17 mouse cellular contexts compared by ENCODE assay signal in the genomic region with DNA sequence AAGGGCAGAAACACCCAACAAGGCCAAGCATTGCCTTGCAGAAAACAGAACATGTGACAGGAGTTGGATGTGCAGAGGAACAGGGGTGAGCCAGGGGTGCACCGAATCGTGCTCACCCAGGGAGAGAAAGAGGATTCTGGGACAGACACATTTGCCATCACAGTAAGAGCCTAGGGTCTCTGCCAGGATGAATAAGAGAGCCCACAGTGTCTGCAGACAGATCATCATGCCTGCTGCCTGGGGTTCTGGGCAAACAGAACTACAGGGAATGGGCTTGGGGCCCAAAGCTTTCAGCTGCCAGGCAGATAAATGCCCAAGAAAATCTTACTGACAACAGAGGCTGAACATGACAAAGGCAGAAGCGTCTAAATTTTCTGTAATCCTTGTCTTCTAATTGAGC. TPM values are rescaled to one million over a fixed set of nuclear protein-coding genes. Genes with fewer than 3 reads are reported as not detected.
DNase-seq lines count a peak whose midpoint lies in the region; ATAC-seq and TF ChIP-seq lines count a peak whose summit lies in the region.
"Had no signal": no experiment of that assay in that cellular context is flagged by ENCODE, and none has a peak within 500 bp of the region (broad histone marks: within the 10 kb centered on the region; RNA-seq: fewer than 3 reads in every experiment).

No protein-coding gene starts in this region.

- H3K27me3 ChIP-seq in midbrain, postnatal 0 days (ENCODE audit: insufficient read depth, low read length) = no peaks in the 10 kb centered on the region
- H3K27me3 ChIP-seq in midbrain, embryonic 10.5 days (ENCODE audit: low read depth, poor library complexity, severe bottlenecking) = no peaks in the 10 kb centered on the region
- H3K27me3 ChIP-seq in cerebellum, adult 2 months (ENCODE audit: control insufficient read depth, insufficient read depth, low read length) = no peaks in the 10 kb centered on the region
- no peaks in the 10 kb centered on the region for H3K27me3 ChIP-seq in lung, postnatal 0 days (replicated peaks; ENCODE audit: insufficient read depth, low read length)
- no peaks in the 10 kb centered on the region for H3K27me3 ChIP-seq in heart, embryonic 10.5 days (ENCODE audit: insufficient read depth, poor library complexity, severe bottlenecking)
- H3K27me3 ChIP-seq: embryonic facial prominence, embryonic 15.5 days; heart, embryonic 15.5 days; kidney, embryonic 15.5 days; neural tube, embryonic 13.5 days had no signal

- TF ChIP-seq POLR2A in cerebellum, adult 2 months (IDR thresholded peaks at IDR 0.05; ENCODE audit: borderline replicate concordance, insufficient read depth, low read length) = no peak

- intact Hi-C loops in heart, postnatal 10 days (cut with DNase I) = no loop called here

- TF ChIP-seq CTCF in midbrain, postnatal 0 days (IDR thresholded peaks at IDR 0.05) = no peak
- TF ChIP-seq CTCF in cerebellum, adult 2 months (IDR thresholded peaks at IDR 0.05; ENCODE audit: borderline replicate concordance, insufficient read depth, low read depth, low read length) = no peak
- no peak for TF ChIP-seq CTCF in lung, postnatal 0 days (IDR thresholded peaks at IDR 0.05)

- no peaks in the 10 kb centered on the region for H3K9me3 ChIP-seq in midbrain, postnatal 0 days (ENCODE audit: low read length)
- no peaks in the 10 kb centered on the region for H3K9me3 ChIP-seq in midbrain, embryonic 10.5 days (replicated peaks)
- H3K9me3 ChIP-seq in lung, postnatal 0 days (ENCODE audit: low read length) = no peaks in the 10 kb centered on the region
- H3K9me3 ChIP-seq in heart, embryonic 10.5 days = no peaks in the 10 kb centered on the region
- H3K9me3 ChIP-seq: embryonic facial prominence, embryonic 15.5 days; heart, embryonic 15.5 days; kidney, embryonic 15.5 days; neural tube, embryonic 13.5 days had no signal

- no peak overlapping the region for H3K4me3 ChIP-seq in midbrain, postnatal 0 days (ENCODE audit: low read depth, low read length)
- H3K4me3 ChIP-seq in midbrain, embryonic 10.5 days = no peak overlapping the region
- H3K4me3 ChIP-seq in cerebellum, adult 2 months (replicated peaks; ENCODE audit: insufficient read depth, low read depth, low read length) = no peak overlapping the region
- H3K4me3 ChIP-seq in lung, postnatal 0 days (ENCODE audit: low read depth, low read length) = no peak overlapping the region
- H3K4me3 ChIP-seq in heart, embryonic 10.5 days = no peak overlapping the region
- H3K4me3 ChIP-seq: embryonic facial prominence, embryonic 15.5 days; heart, embryonic 15.5 days; kidney, embryonic 15.5 days; neural tube, embryonic 13.5 days had no signal

- TF ChIP-seq EP300 in lung, postnatal 0 days (IDR thresholded peaks at IDR 0.05) = no peak

- H3K27ac ChIP-seq in midbrain, postnatal 0 days (ENCODE audit: low read depth, low read length) = no peak overlapping the region
- H3K27ac ChIP-seq in midbrain, embryonic 10.5 days (replicated peaks) = no peak overlapping the region
- H3K27ac ChIP-seq in cerebellum, adult 2 months (ENCODE audit: insufficient read depth, low read length) = peak overlapping the region; percentile 38
- no peak overlapping the region for H3K27ac ChIP-seq in lung, postnatal 0 days (ENCODE audit: low read length)
- no peak overlapping the region for H3K27ac ChIP-seq in heart, embryonic 10.5 days
- H3K27ac ChIP-seq: embryonic facial prominence, embryonic 15.5 days; heart, embryonic 15.5 days; kidney, embryonic 15.5 days; macrophage; neural tube, embryonic 13.5 days had no signal

- no peak overlapping the region for H3K9ac ChIP-seq in midbrain, postnatal 0 days (replicated peaks; ENCODE audit: low read length, poor library complexity, severe bottlenecking)
- no peak overlapping the region for H3K9ac ChIP-seq in lung, postnatal 0 days (replicated peaks; ENCODE audit: low read depth)
- H3K9ac ChIP-seq: embryonic facial prominence, embryonic 15.5 days; heart, embryonic 15.5 days; kidney, embryonic 15.5 days; neural tube, embryonic 13.5 days had no signal

- H3K4me2 ChIP-seq in midbrain, postnatal 0 days (ENCODE audit: low read depth, low read length, poor library complexity, severe bottlenecking) = no peak overlapping the region
- no peak overlapping the region for H3K4me2 ChIP-seq in lung, postnatal 0 days (replicated peaks; ENCODE audit: low read depth, low read length)
- H3K4me2 ChIP-seq: embryonic facial prominence, embryonic 15.5 days; heart, embryonic 15.5 days; kidney, embryonic 15.5 days; neural tube, embryonic 13.5 days had no signal

- DNase-seq in heart, postnatal 10 days = peak; percentile 14 to 15
- DNase-seq in heart, postnatal 4 days = no peak
- DNase-seq in midbrain, postnatal 0 days (ENCODE audit: low spot score) = peak; percentile 80
- no peak for DNase-seq in midbrain, embryonic 10.5 days (ENCODE audit: low spot score)
- peak; percentile 69 to 80 for DNase-seq in cerebellum, adult 2 months
- DNase-seq in lung, postnatal 0 days (ENCODE audit: low spot score) = no peak
- DNase-seq in heart, embryonic 10.5 days (ENCODE audit: low spot score) = no peak
- DNase-seq: adrenal gland, adult 8-10 months; heart, adult 11 months; lung, adult 2 months had no signal

- ATAC-seq in midbrain, postnatal 0 days (ENCODE audit: low FRiP score) = peak; percentile 63; the same call in 1 of the 2 replicates
- no peak for ATAC-seq in lung, postnatal 0 days
- ATAC-seq: inflammation-experienced regulatory T-cells, adult 6 months had no signal

- H3K4me1 ChIP-seq in midbrain, postnatal 0 days (ENCODE audit: insufficient read depth, low read length) = no peaks in the 10 kb centered on the region
- peaks cover 7% of the 10 kb centered on the region for H3K4me1 ChIP-seq in midbrain, embryonic 10.5 days
- H3K4me1 ChIP-seq in cerebellum, adult 2 months (ENCODE audit: control insufficient read depth, insufficient read depth, low read length) = peaks cover 18% of the 10 kb centered on the region
- no peaks in the 10 kb centered on the region for H3K4me1 ChIP-seq in lung, postnatal 0 days (ENCODE audit: insufficient read depth, low read depth, low read length)
- no peaks in the 10 kb centered on the region for H3K4me1 ChIP-seq in heart, embryonic 10.5 days
- H3K4me1 ChIP-seq: embryonic facial prominence, embryonic 15.5 days; kidney, embryonic 15.5 days had no signal

- H3K36me3 ChIP-seq in midbrain, postnatal 0 days (ENCODE audit: insufficient read depth, low read length) = no peaks in the 10 kb centered on the region
- no peaks in the 10 kb centered on the region for H3K36me3 ChIP-seq in midbrain, embryonic 10.5 days
- no peaks in the 10 kb centered on the region for H3K36me3 ChIP-seq in lung, postnatal 0 days (ENCODE audit: insufficient read depth, low read length)
- H3K36me3 ChIP-seq in heart, embryonic 10.5 days = no peaks in the 10 kb centered on the region
- H3K36me3 ChIP-seq: embryonic facial prominence, embryonic 15.5 days; G1E; heart, embryonic 15.5 days; kidney, embryonic 15.5 days; neural tube, embryonic 13.5 days had no signal

- WGBS in midbrain, postnatal 0 days = 68% methylated on average over 3 of the region's 3 CpGs
- 93% methylated on average over 3 of the region's 3 CpGs for WGBS in midbrain, embryonic 10.5 days
- 4% methylated on average over 3 of the region's 3 CpGs for WGBS in cerebellum, adult 2 months
- 89% methylated on average over 3 of the region's 3 CpGs for WGBS in lung, postnatal 0 days
- 93% methylated on average over 3 of the region's 3 CpGs for WGBS in heart, embryonic 10.5 days

RNA-seq across cellular contexts. Expression of a gene that starts 14.9 kb away (rescaled TPM):
- total RNA-seq in heart, postnatal 10 days (2021) = 100 to 1,000 TPM; 229 to 246 TPM
- total RNA-seq in heart, postnatal 4 days (2021) = 100 to 1,000 TPM; 164 to 204 TPM
- 0.52 and 1.2 TPM in 2 replicates for total RNA-seq in midbrain, postnatal 0 days (2014; rRNA removed)
- polyA plus RNA-seq in midbrain, postnatal 0 days (2015; fragmentation: Nextera tagmentation; extraction: Ambion mirVana) = 0.52 and 0.72 TPM in 2 replicates
- polyA plus RNA-seq in midbrain, embryonic 10.5 days (2016; fragmentation: Nextera tagmentation; extraction: Ambion mirVana) = not detected in 2 replicates
- 0.06 and 0.10 TPM in 2 replicates for polyA plus RNA-seq in cerebellum, adult 2 months (2012; rRNA removed)
- 84.8 and 99.3 TPM in 2 replicates for polyA plus RNA-seq in lung, postnatal 0 days (2015; fragmentation: Nextera tagmentation; extraction: Ambion mirVana)
- polyA plus RNA-seq in heart, embryonic 10.5 days (2016; fragmentation: Nextera tagmentation; extraction: Ambion mirVana) = 0.07 TPM in 1 of 2 replicates, not detected in the other
- total RNA-seq: G1E had no signal
- polyA plus RNA-seq: G1E, macrophage had no signal

Comparison
In these comparisons a context has a peak if more than half of its experiments do, and no peak if none do; other contexts are left out.
1. DNase-seq: peak in heart, postnatal 10 days (2 of 2), midbrain, postnatal 0 days (single experiment) and cerebellum, adult 2 months (2 of 2); none in heart, postnatal 4 days (single experiment), midbrain, embryonic 10.5 days (single experiment), lung, postnatal 0 days (single experiment) and heart, embryonic 10.5 days (single experiment).
2. RNA of a gene that starts 14.9 kb away (polyA plus RNA-seq): 84.8 to 99.3 TPM in lung, postnatal 0 days; 0.52 to 0.72 TPM in midbrain, postnatal 0 days, 0.06 to 0.10 TPM in cerebellum, adult 2 months, not detected in midbrain, embryonic 10.5 days and 0.07 TPM in heart, embryonic 10.5 days; every median in the first group is over 10 times any median in the second.